7 mouse cellular contexts compared by ENCODE assay signal in genomic region chr10:79682916-79683582, GRCm38 (mm10). TPM values are rescaled to one million over a fixed set of nuclear protein-coding genes. Genes with fewer than 3 reads are reported as not detected.
DNase-seq lines count a peak whose midpoint lies in the region; ATAC-seq and TF ChIP-seq lines count a peak whose summit lies in the region.

No protein-coding gene starts in this region.

- DNase-seq in A20 (ENCODE audit: low read depth, low spot score): peak; percentile 68
- peak; percentile 76 for DNase-seq in ES-E14 (ENCODE audit: low read depth, low spot score)
- peak; percentile 19 to 54 for DNase-seq in cerebellum, postnatal 4 days (ENCODE audit: low spot score in 2 of 2)
- DNase-seq in gastrocnemius, postnatal 14 days: peak; percentile 63
- peak; percentile 88 for DNase-seq in intestine, embryonic 14.5 days (ENCODE audit: low spot score)

- WGBS in intestine, embryonic 14.5 days: 6% methylated on average over 10 of the region's 10 CpGs
- under 1% methylated on average over 10 of the region's 10 CpGs for WGBS in liver, embryonic 15.5 days (ENCODE audit: insufficient replicate concordance)
- 6% methylated on average over 10 of the region's 10 CpGs for WGBS in neural tube, embryonic 13.5 days

- H3K4me2 ChIP-seq in intestine, embryonic 14.5 days (ENCODE audit: low read length): peak overlapping the region; percentile 74
- H3K4me2 ChIP-seq in liver, embryonic 15.5 days: peak overlapping the region; percentile 89
- H3K4me2 ChIP-seq in neural tube, embryonic 13.5 days: peak overlapping the region; percentile 98

- H3K9ac ChIP-seq in ES-E14 (ENCODE audit: insufficient read depth, low read depth, low read length, poor library complexity, severe bottlenecking): peak overlapping the region; percentile 91
- peak overlapping the region; percentile 75 for H3K9ac ChIP-seq in intestine, embryonic 14.5 days (ENCODE audit: low read length)
- H3K9ac ChIP-seq in liver, embryonic 15.5 days: peak overlapping the region; percentile 84
- peak overlapping the region; percentile 91 for H3K9ac ChIP-seq in neural tube, embryonic 13.5 days

- H3K27me3 ChIP-seq in intestine, embryonic 14.5 days (replicated peaks; ENCODE audit: control insufficient read depth, insufficient read depth, low read length): no peaks in the 10 kb centered on the region
- no peaks in the 10 kb centered on the region; the same call in 1 of the 2 replicates for H3K27me3 ChIP-seq in liver, embryonic 15.5 days
- H3K27me3 ChIP-seq in neural tube, embryonic 13.5 days: no peaks in the 10 kb centered on the region

- in situ Hi-C loops in ES-E14 (cut with MboI; ENCODE audit: low sequenced_read_pairs in 2 of 2, unreplicated experiment in 2 of 2): no loop called here

- intact Hi-C loops in gastrocnemius, postnatal 14 days (cut with DNase I; ENCODE audit: low total_unique reads): no loop called here

- H3K27ac ChIP-seq in ES-E14 (ENCODE audit: insufficient read depth, low read depth, low read length, poor library complexity, severe bottlenecking): peak overlapping the region; percentile 90
- H3K27ac ChIP-seq in intestine, embryonic 14.5 days (ENCODE audit: low read depth): peak overlapping the region; percentile 55
- peak overlapping the region; percentile 99 for H3K27ac ChIP-seq in liver, embryonic 15.5 days (replicated peaks)
- H3K27ac ChIP-seq in neural tube, embryonic 13.5 days (replicated peaks): peak overlapping the region; percentile 67

- H3K9me3 ChIP-seq in ES-E14 (ENCODE audit: control insufficient read depth, insufficient read depth, low read depth, low read length): no peaks in the 10 kb centered on the region
- H3K9me3 ChIP-seq in intestine, embryonic 14.5 days (ENCODE audit: control insufficient read depth, low read length): no peaks in the 10 kb centered on the region
- H3K9me3 ChIP-seq in liver, embryonic 15.5 days (replicated peaks): no peaks in the 10 kb centered on the region
- no peaks in the 10 kb centered on the region for H3K9me3 ChIP-seq in neural tube, embryonic 13.5 days

- peaks cover 44% of the 10 kb centered on the region for H3K36me3 ChIP-seq in ES-E14 (ENCODE audit: control insufficient read depth, insufficient read depth, low read length, poor library complexity, severe bottlenecking)
- H3K36me3 ChIP-seq in intestine, embryonic 14.5 days (ENCODE audit: control insufficient read depth, insufficient read depth, low read length): peaks cover 39% of the 10 kb centered on the region
- H3K36me3 ChIP-seq in liver, embryonic 15.5 days (replicated peaks): peaks cover 46% of the 10 kb centered on the region
- peaks cover 38% of the 10 kb centered on the region for H3K36me3 ChIP-seq in neural tube, embryonic 13.5 days

- ATAC-seq in intestine, embryonic 14.5 days (replicated peaks; ENCODE audit: low FRiP score, low TSS enrichment, low read depth): no peak
- ATAC-seq in liver, embryonic 15.5 days (ENCODE audit: insufficient read depth): no peak
- ATAC-seq in neural tube, embryonic 13.5 days (ENCODE audit: low read depth): no peak

- peaks cover 5 to 32% of the 10 kb centered on the region in 2 experiments for H3K4me1 ChIP-seq in ES-E14 (ENCODE audit: control insufficient read depth in 2 of 2, insufficient read depth in 2 of 2, low read length in 2 of 2, poor library complexity in 1 of 2)
- H3K4me1 ChIP-seq in intestine, embryonic 14.5 days (replicated peaks; ENCODE audit: control insufficient read depth, insufficient read depth, low read length): peaks cover 15% of the 10 kb centered on the region
- H3K4me1 ChIP-seq in liver, embryonic 15.5 days (replicated peaks): peaks cover 45% of the 10 kb centered on the region
- peaks cover 25% of the 10 kb centered on the region for H3K4me1 ChIP-seq in neural tube, embryonic 13.5 days (replicated peaks)

- peak overlapping the region; percentile 94 to 100 for H3K4me3 ChIP-seq in ES-E14 (ENCODE audit: insufficient read depth in 1 of 2, low read depth in 1 of 2, low read length in 2 of 2, poor library complexity in 1 of 2, severe bottlenecking in 1 of 2)
- peak overlapping the region; percentile 80 for H3K4me3 ChIP-seq in intestine, embryonic 14.5 days (ENCODE audit: low read depth, low read length)
- peak overlapping the region; percentile 72 for H3K4me3 ChIP-seq in liver, embryonic 15.5 days (replicated peaks)
- peak overlapping the region; percentile 85 for H3K4me3 ChIP-seq in neural tube, embryonic 13.5 days

TF ChIP-seq in ES-E14, 5 proteins besides CTCF, POLR2A, EP300 and RAD21:
- no peak for TF ChIP-seq ZC3H11A (IDR thresholded peaks at IDR 0.05; ENCODE audit: borderline replicate concordance, low read depth, low read length)
- no peak for TF ChIP-seq MAFK (IDR thresholded peaks at IDR 0.05; ENCODE audit: insufficient read depth, low read depth, low read length)
- TF ChIP-seq CHD2 (IDR thresholded peaks at IDR 0.05; ENCODE audit: low read depth, low read length): no peak
- no peak for TF ChIP-seq ZNF384 (IDR thresholded peaks at IDR 0.05; ENCODE audit: low read depth, low read length)
- TF ChIP-seq HCFC1 (IDR thresholded peaks at IDR 0.05; ENCODE audit: borderline replicate concordance, insufficient read depth, low read length): 0 out of 2 replicates have a peak, but pooled peaks have one; percentile 14
TF ChIP-seq in ES-E14: peak in this region for 1.

RNA-seq across cellular contexts. Expression of gene Cdc34, which starts 1.1 kb away (rescaled TPM):
- 491 and 507 TPM in 2 replicates for total RNA-seq in ES-E14 (2012; rRNA removed)
- total RNA-seq in gastrocnemius, postnatal 14 days (2021): 100 to 1,000 TPM; 314 to 321 TPM
- polyA plus RNA-seq in intestine, embryonic 14.5 days (2014; fragmentation: Nextera tagmentation; extraction: Ambion mirVana): 129 and 145 TPM in 2 replicates
- polyA plus RNA-seq in liver, embryonic 15.5 days (2015; fragmentation: Nextera tagmentation; extraction: Ambion mirVana): 105 and 107 TPM in 2 replicates
- 98.3 and 98.7 TPM in 2 replicates for polyA plus RNA-seq in neural tube, embryonic 13.5 days (2015; fragmentation: Nextera tagmentation; extraction: Ambion mirVana)

RNA-seq across cellular contexts. Expression of gene Gzmm, which starts 5.8 kb away (rescaled TPM):
- 2.5 and 4.5 TPM in 2 replicates for total RNA-seq in ES-E14 (2012; rRNA removed)
- total RNA-seq in gastrocnemius, postnatal 14 days (2021): 1 to 10 TPM; 2.3 to 2.9 TPM
- 0.78 and 1.2 TPM in 2 replicates for polyA plus RNA-seq in intestine, embryonic 14.5 days (2014; fragmentation: Nextera tagmentation; extraction: Ambion mirVana)
- polyA plus RNA-seq in liver, embryonic 15.5 days (2015; fragmentation: Nextera tagmentation; extraction: Ambion mirVana): 0.15 and 0.37 TPM in 2 replicates
- 0.69 and 1.5 TPM in 2 replicates for polyA plus RNA-seq in neural tube, embryonic 13.5 days (2015; fragmentation: Nextera tagmentation; extraction: Ambion mirVana)

RNA-seq across cellular contexts. Expression of gene Tpgs1, which starts 13.9 kb away (rescaled TPM):
- 29.9 and 46.7 TPM in 2 replicates for total RNA-seq in ES-E14 (2012; rRNA removed)
- 10 to 100 TPM; 22.6 to 24.0 TPM for total RNA-seq in gastrocnemius, postnatal 14 days (2021)
- polyA plus RNA-seq in intestine, embryonic 14.5 days (2014; fragmentation: Nextera tagmentation; extraction: Ambion mirVana): 80.1 and 81.2 TPM in 2 replicates
- polyA plus RNA-seq in liver, embryonic 15.5 days (2015; fragmentation: Nextera tagmentation; extraction: Ambion mirVana): 21.4 and 23.1 TPM in 2 replicates
- polyA plus RNA-seq in neural tube, embryonic 13.5 days (2015; fragmentation: Nextera tagmentation; extraction: Ambion mirVana): 82.3 and 90.2 TPM in 2 replicates

RNA-seq across cellular contexts. Expression of gene Madcam1, which starts 18.7 kb away (rescaled TPM):
- 2.7 and 6.3 TPM in 2 replicates for total RNA-seq in ES-E14 (2012; rRNA removed)
- not detected for total RNA-seq in gastrocnemius, postnatal 14 days (2021)
- polyA plus RNA-seq in intestine, embryonic 14.5 days (2014; fragmentation: Nextera tagmentation; extraction: Ambion mirVana): 32.5 and 34.7 TPM in 2 replicates
- 0.26 TPM in 1 of 2 replicates, not detected in the other for polyA plus RNA-seq in liver, embryonic 15.5 days (2015; fragmentation: Nextera tagmentation; extraction: Ambion mirVana)
- 0.62 and 1.1 TPM in 2 replicates for polyA plus RNA-seq in neural tube, embryonic 13.5 days (2015; fragmentation: Nextera tagmentation; extraction: Ambion mirVana)

RNA-seq across cellular contexts. Expression of gene Bsg, which starts 21.2 kb away (rescaled TPM):
- 858 and 1,196 TPM in 2 replicates for total RNA-seq in ES-E14 (2012; rRNA removed)
- 100 to 1,000 TPM; 496 to 497 TPM for total RNA-seq in gastrocnemius, postnatal 14 days (2021)
- polyA plus RNA-seq in intestine, embryonic 14.5 days (2014; fragmentation: Nextera tagmentation; extraction: Ambion mirVana): 895 and 900 TPM in 2 replicates
- 980 and 1,043 TPM in 2 replicates for polyA plus RNA-seq in liver, embryonic 15.5 days (2015; fragmentation: Nextera tagmentation; extraction: Ambion mirVana)
- polyA plus RNA-seq in neural tube, embryonic 13.5 days (2015; fragmentation: Nextera tagmentation; extraction: Ambion mirVana): 750 and 762 TPM in 2 replicates

Comparison
In these comparisons a context has a peak if more than half of its experiments do, and no peak if none do; other contexts are left out.
1. DNase-seq: peak in every context shown above with its lines; median percentile 88 in intestine, embryonic 14.5 days; 76 in ES-E14; 68 in A20; 63 in gastrocnemius, postnatal 14 days; 36 in cerebellum, postnatal 4 days.